Mouse (Mus musculus) kidney, postnatal 4 days (tissue): ENCODE data around the gene Tlr6.

Experiments
- DNase-seq, 2 experiments: peaks; one replicate each; pipeline ENCODE4 v3.0.0; 2021; ENCODE audit warnings: mixed read lengths in 2 of 2

The Tlr6 gene

DNA sequence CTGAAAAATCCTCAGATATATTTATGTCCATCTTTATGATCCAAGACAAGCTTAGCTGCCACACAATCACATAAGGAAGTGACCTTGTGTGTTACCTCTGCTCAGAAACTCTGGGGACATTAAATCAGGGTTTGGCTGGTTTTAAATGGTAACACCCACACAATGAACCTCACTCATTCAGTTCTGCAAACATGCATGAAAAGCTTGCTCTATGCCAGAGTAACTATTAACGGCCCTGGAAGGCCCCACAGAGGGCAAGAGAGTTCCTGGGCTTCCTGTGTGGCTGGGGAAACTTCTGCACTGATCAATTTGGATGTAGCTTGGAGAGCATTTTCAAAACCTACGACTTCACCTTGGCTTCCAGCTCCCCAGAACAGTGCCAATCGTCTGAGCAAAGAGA is 27.7 kb downstream of the Tlr6 start:
- no peak for DNase-seq

- no peak for DNase-seq
These were observed 37.0 kb downstream of the Tlr6 start for GRCm38 (mm10) chr5:64922891-64923381.

DNA sequence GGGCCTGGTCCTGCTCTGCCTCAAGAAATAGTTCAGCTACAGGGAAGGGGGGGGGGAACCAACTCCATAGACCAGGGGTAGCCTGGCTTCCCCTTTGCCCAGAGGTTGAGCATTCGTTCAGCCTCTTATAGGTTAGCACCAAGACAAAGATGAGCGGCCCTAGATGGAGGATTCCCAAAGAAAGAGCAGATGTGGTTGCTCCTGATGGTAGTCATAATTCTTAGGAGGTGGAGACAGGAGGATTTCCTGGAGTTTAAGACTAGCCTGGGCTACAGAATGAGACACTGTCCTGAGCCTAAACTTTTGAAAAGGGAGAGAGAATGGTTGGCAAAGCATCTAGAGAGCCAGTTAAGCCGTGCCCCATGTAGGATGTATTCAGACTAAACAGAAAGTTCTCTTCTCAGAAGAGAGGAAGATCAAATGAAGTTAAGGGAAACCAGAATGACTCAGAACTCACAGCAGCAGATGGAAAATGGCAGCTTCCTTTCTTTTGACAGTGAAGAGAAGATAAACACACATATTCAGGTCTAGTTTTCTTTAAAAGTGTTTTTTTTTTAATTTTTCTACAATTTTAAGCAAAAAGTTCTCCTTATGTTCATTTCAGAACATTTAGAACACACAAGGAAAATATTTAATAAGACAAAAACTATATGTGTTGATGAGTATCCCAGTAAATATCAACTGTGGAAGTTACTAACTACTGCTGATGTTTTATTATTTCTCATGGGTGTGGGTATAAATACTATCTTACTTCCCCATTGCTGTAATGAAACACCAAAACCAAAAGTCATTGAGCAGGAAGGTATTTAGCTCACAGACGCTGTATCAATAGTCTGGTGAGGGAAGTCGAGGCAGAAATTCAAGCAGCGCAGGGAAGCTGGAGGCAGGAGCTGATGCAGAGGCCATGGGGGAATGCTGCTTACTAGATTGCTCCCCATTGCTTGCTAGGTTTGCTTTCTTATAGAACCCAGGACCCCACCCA is 41.0 kb downstream of the Tlr6 start:
- no peak for DNase-seq

- no peak for DNase-seq
These were observed 42.2 kb downstream of the Tlr6 start for GRCm38 (mm10) chr5:64917721-64918120.

GRCm38 (mm10) chr5:64917161-64917560 is 42.7 kb downstream of the Tlr6 start:
- no peak for DNase-seq

DNA sequence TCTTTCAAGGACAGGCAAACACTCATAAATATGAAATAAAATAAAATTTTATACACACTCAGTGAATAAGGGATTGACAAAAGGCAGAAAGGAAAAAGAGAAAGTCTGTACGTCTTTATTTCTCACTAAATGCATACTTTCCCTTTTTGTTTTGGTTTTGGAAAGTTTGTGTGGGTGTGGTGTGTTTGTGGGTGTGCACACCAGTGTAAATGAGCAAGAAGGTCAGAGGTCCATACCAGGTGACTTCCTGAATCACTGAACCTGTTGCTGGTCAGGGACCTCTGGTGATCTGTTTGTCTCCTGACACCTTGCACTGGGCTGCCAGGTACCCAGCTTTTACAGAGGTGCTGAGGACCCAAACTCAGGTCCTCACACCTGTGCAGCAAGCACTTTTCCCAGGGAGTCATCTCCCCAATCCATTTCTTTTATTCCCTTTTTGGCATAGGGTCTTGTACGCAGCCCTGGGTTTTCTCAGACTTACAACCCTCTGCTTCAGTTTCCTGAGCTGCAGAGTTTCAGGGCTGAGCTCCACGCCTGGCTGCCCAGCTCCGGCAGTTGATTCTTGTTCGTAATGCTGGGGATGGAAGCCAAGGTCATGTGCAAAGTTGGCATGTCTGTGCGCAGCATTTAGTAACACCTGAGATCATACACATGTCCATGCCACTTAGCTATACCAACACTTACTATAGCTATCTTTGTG is 51.2 kb downstream of the Tlr6 start:
- DNase-seq = peak; percentile 21 to 36

DNA sequence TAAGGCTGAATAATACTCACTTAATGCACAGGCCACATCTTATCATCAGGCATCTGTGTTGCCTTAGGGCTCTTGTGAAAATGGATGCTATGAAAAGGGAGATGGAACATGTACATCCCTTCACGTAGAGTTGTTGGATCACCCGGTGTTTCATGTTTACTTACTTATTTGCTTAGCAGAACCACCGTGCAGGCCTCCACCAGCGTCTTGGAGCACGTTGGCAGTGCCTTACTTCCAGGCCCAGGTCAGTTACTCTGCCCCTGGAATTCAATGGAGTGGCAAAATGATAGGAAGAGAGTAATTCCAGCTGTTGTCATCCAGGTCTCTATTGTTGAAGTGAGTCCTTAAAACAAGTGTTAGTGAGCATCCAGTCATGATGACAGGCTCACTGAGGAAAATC is 52.0 kb downstream of the Tlr6 start:
- no peak for DNase-seq

DNA sequence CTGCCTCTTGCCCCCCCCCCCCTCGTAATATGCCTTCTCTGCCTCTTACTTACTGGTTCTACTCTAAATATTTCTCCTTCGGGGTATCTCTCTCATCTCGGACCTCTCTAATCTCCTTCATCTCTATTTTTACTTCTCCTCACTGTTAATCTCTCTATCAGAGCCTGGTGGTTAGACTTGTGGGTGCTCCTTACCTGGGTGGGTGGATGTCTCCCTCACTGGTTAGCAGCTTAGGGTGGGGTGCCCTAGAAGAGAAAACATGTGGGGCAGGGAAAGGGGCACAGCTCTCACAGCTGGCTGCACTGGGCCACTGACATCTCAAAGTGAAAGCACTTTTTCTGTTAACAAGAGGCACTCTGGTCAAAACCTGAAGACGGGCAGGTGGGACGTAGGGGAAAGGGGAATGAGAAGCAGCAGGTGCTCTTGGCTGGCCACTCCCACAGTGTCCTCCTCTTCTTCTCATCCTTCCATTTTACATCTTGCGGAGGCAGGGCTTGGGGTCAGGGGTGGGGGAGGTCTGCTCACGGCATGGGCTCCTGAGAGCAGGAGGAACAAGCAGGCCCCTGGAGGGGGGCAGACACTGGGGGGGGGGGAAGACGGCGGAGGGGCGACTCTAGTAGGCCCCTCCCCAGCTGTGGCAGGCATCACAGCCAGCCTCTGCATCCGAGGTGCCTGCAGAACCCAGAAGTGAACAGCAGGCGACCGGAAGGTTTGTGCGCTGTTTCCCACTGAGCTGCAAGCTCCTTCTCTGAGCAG is 54.2 kb downstream of the Tlr6 start:
- DNase-seq = peak; percentile 23 to 56
